In the genomic region with DNA sequence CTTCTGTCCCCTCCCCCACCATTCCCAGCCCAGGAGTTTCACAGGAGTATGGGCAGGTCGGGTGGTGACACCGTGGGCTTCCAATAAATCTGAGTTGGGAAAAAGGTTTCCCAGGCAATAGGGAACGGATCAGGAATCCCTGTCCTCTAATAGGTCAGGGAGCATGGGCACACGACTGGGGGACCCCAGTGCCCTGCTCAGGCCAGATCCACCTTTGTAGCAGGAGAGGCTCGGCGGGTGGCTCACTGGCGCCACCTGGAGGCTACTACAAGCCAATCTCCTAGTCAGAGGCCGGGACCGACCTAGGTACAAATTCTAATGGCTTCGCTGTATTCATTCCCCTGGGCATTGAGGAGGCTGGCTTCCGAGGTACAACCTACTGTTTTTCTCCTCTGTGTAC, we compare ENCODE assay signal across 9 mouse cellular contexts. TPM values are rescaled to one million over a fixed set of nuclear protein-coding genes. Genes with fewer than 3 reads are reported as not detected.
DNase-seq lines count a peak whose midpoint lies in the region; ATAC-seq and TF ChIP-seq lines count a peak whose summit lies in the region.
"Had no signal": no experiment of that assay in that cellular context is flagged by ENCODE, and none has a peak within 500 bp of the region (broad histone marks: within the 10 kb centered on the region; RNA-seq: fewer than 3 reads in every experiment).

No protein-coding gene starts in this region.

- no peak for TF ChIP-seq POLR2A in limb, embryonic 14.5 days (IDR thresholded peaks at IDR 0.05; ENCODE audit: borderline replicate concordance, extremely low read depth, insufficient read depth, insufficient read length)

- no peaks in the 10 kb centered on the region for H3K36me3 ChIP-seq in intestine, embryonic 15.5 days
- no peaks in the 10 kb centered on the region for H3K36me3 ChIP-seq in limb, embryonic 14.5 days (ENCODE audit: control insufficient read depth, insufficient read depth, low read length)
- no peaks in the 10 kb centered on the region for H3K36me3 ChIP-seq in midbrain, embryonic 14.5 days (ENCODE audit: control insufficient read depth, insufficient read depth, low read length)

- no peak overlapping the region for H3K27ac ChIP-seq in gastrocnemius, adult 2 months
- H3K27ac ChIP-seq in intestine, embryonic 15.5 days = peak overlapping the region; percentile 72; the same call in 1 of the 2 replicates
- H3K27ac ChIP-seq in limb, embryonic 14.5 days (replicated peaks; ENCODE audit: low read depth, low read length) = no peak overlapping the region
- no peak overlapping the region for H3K27ac ChIP-seq in midbrain, embryonic 14.5 days (replicated peaks; ENCODE audit: low read depth, low read length)

- no peaks in the 10 kb centered on the region for H3K9me3 ChIP-seq in intestine, embryonic 15.5 days
- H3K9me3 ChIP-seq in limb, embryonic 14.5 days (ENCODE audit: control insufficient read depth, low read length) = no peaks in the 10 kb centered on the region
- H3K9me3 ChIP-seq in midbrain, embryonic 14.5 days (ENCODE audit: control insufficient read depth, low read length) = no peaks in the 10 kb centered on the region

- H3K9ac ChIP-seq in intestine, embryonic 15.5 days = no peak overlapping the region
- no peak overlapping the region for H3K9ac ChIP-seq in limb, embryonic 14.5 days (ENCODE audit: low read depth, low read length, severe bottlenecking)
- no peak overlapping the region for H3K9ac ChIP-seq in midbrain, embryonic 14.5 days (replicated peaks; ENCODE audit: low read length)

- intact Hi-C loops in gastrocnemius, adult 2 months (cut with DNase I) = loop anchor here (1.0 to 5.0 kb wide), 2 partner anchors 40 to 91 kb away; a partner anchor contains a TSS

- peak; percentile 100; the same call in 1 of the 2 replicates for TF ChIP-seq CTCF in gastrocnemius, adult 2 months (IDR thresholded peaks at IDR 0.05)

- 5% methylated on average over 11 of the region's 11 CpGs for WGBS in intestine, embryonic 15.5 days
- WGBS in limb, embryonic 14.5 days = 3% methylated on average over 11 of the region's 11 CpGs
- WGBS in midbrain, embryonic 14.5 days = 3% methylated on average over 11 of the region's 11 CpGs

- no peaks in the 10 kb centered on the region for H3K27me3 ChIP-seq in intestine, embryonic 15.5 days (replicated peaks)
- H3K27me3 ChIP-seq in limb, embryonic 14.5 days (ENCODE audit: control insufficient read depth, insufficient read depth, low read length) = peaks cover 8% of the 10 kb centered on the region
- H3K27me3 ChIP-seq in midbrain, embryonic 14.5 days (ENCODE audit: control insufficient read depth, insufficient read depth, low read length) = no peaks in the 10 kb centered on the region; the same call in none of the 2 replicates

- ATAC-seq in frontal cortex, adult (ENCODE audit: low TSS enrichment) = 0 out of 2 replicates have a peak, but pooled peaks have one; percentile 44
- peak; percentile 77 for ATAC-seq in intestine, embryonic 15.5 days
- peak; percentile 73; the same call in 1 of the 2 replicates for ATAC-seq in limb, embryonic 14.5 days (ENCODE audit: low FRiP score, low read depth)
- ATAC-seq in midbrain, embryonic 14.5 days (ENCODE audit: low FRiP score, low TSS enrichment) = no peak; the same call in 1 of the 2 replicates

- H3K4me1 ChIP-seq in intestine, embryonic 15.5 days (replicated peaks) = peaks cover 20% of the 10 kb centered on the region
- no peaks in the 10 kb centered on the region for H3K4me1 ChIP-seq in limb, embryonic 14.5 days (ENCODE audit: control insufficient read depth, insufficient read depth, low read length)
- H3K4me1 ChIP-seq in midbrain, embryonic 14.5 days (ENCODE audit: control insufficient read depth, insufficient read depth, low read length) = no peaks in the 10 kb centered on the region

- peak overlapping the region; percentile 31 for H3K4me2 ChIP-seq in intestine, embryonic 15.5 days (replicated peaks)
- H3K4me2 ChIP-seq in limb, embryonic 14.5 days (replicated peaks; ENCODE audit: low read depth, low read length, severe bottlenecking) = no peak overlapping the region
- H3K4me2 ChIP-seq in midbrain, embryonic 14.5 days (ENCODE audit: low read length) = no peak overlapping the region

- DNase-seq in frontal cortex, postnatal 10 days (ENCODE audit: low spot score in 2 of 2) = no peak
- DNase-seq in cerebellum, postnatal 14 days = peak; percentile 70 to 76
- peak; percentile 81 for DNase-seq in gastrocnemius, adult 2 months
- peak; percentile 68 for DNase-seq in limb, embryonic 14.5 days (ENCODE audit: low spot score)
- peak; percentile 77 for DNase-seq in midbrain, embryonic 14.5 days
- DNase-seq in spleen, postnatal 10 days (ENCODE audit: low spot score in 2 of 2) = peak; percentile 55 to 79

- peak overlapping the region; percentile 11; the same call in 1 of the 2 replicates for H3K4me3 ChIP-seq in gastrocnemius, adult 2 months
- H3K4me3 ChIP-seq in intestine, embryonic 15.5 days (replicated peaks) = no peak overlapping the region
- no peak overlapping the region for H3K4me3 ChIP-seq in limb, embryonic 14.5 days (replicated peaks; ENCODE audit: low read length)
- H3K4me3 ChIP-seq in midbrain, embryonic 14.5 days (replicated peaks; ENCODE audit: low read depth, low read length) = no peak overlapping the region
- H3K4me3 ChIP-seq: myocyte had no signal

RNA-seq across cellular contexts. Expression of a gene that starts 8.2 kb away (rescaled TPM):
- not detected for total RNA-seq in gastrocnemius, adult 2 months (2021)
- polyA plus RNA-seq in intestine, embryonic 15.5 days (2015; fragmentation: Nextera tagmentation; extraction: Ambion mirVana) = 0.14 and 0.16 TPM in 2 replicates
- polyA plus RNA-seq in limb, embryonic 14.5 days (2012; rRNA removed) = 0.12 and 0.13 TPM in 2 replicates
- polyA plus RNA-seq in limb, embryonic 14.5 days (2014; fragmentation: Nextera tagmentation; extraction: Ambion mirVana) = not detected in 2 replicates
- 9.9 and 13.6 TPM in 2 replicates for polyA plus RNA-seq in midbrain, embryonic 14.5 days (2014; fragmentation: Nextera tagmentation; extraction: Ambion mirVana)

RNA-seq across cellular contexts. Expression of a gene that starts 17.5 kb away (rescaled TPM):
- total RNA-seq in gastrocnemius, adult 2 months (2021) = not detected
- not detected in 2 replicates for polyA plus RNA-seq in intestine, embryonic 15.5 days (2015; fragmentation: Nextera tagmentation; extraction: Ambion mirVana)
- 0.11 and 0.18 TPM in 2 replicates for polyA plus RNA-seq in limb, embryonic 14.5 days (2012; rRNA removed)
- polyA plus RNA-seq in limb, embryonic 14.5 days (2014; fragmentation: Nextera tagmentation; extraction: Ambion mirVana) = not detected in 2 replicates
- 0.90 TPM in 1 of 2 replicates, not detected in the other for polyA plus RNA-seq in midbrain, embryonic 14.5 days (2014; fragmentation: Nextera tagmentation; extraction: Ambion mirVana)

RNA-seq across cellular contexts. Expression of a gene that starts 21.0 kb away (rescaled TPM):
- total RNA-seq in gastrocnemius, adult 2 months (2021) = 1 to 10 TPM; 1.3 to 1.5 TPM
- polyA plus RNA-seq in intestine, embryonic 15.5 days (2015; fragmentation: Nextera tagmentation; extraction: Ambion mirVana) = 13.3 and 13.9 TPM in 2 replicates
- 5.5 and 7.6 TPM in 2 replicates for polyA plus RNA-seq in limb, embryonic 14.5 days (2012; rRNA removed)
- 3.1 and 4.7 TPM in 2 replicates for polyA plus RNA-seq in limb, embryonic 14.5 days (2014; fragmentation: Nextera tagmentation; extraction: Ambion mirVana)
- polyA plus RNA-seq in midbrain, embryonic 14.5 days (2014; fragmentation: Nextera tagmentation; extraction: Ambion mirVana) = 0.77 and 1.2 TPM in 2 replicates

RNA-seq across cellular contexts. Expression of a gene that starts 44.2 kb away (rescaled TPM):
- total RNA-seq in gastrocnemius, adult 2 months (2021) = not detected
- polyA plus RNA-seq in intestine, embryonic 15.5 days (2015; fragmentation: Nextera tagmentation; extraction: Ambion mirVana) = not detected in 2 replicates
- polyA plus RNA-seq in limb, embryonic 14.5 days (2012; rRNA removed) = 2.1 and 2.2 TPM in 2 replicates
- 3.4 and 4.9 TPM in 2 replicates for polyA plus RNA-seq in limb, embryonic 14.5 days (2014; fragmentation: Nextera tagmentation; extraction: Ambion mirVana)
- polyA plus RNA-seq in midbrain, embryonic 14.5 days (2014; fragmentation: Nextera tagmentation; extraction: Ambion mirVana) = not detected in 2 replicates

RNA-seq across cellular contexts. Expression of a gene that starts 47.0 kb away (rescaled TPM):
- total RNA-seq in gastrocnemius, adult 2 months (2021) = not detected
- polyA plus RNA-seq in intestine, embryonic 15.5 days (2015; fragmentation: Nextera tagmentation; extraction: Ambion mirVana) = 24.5 and 26.4 TPM in 2 replicates
- 5.2 and 5.9 TPM in 2 replicates for polyA plus RNA-seq in limb, embryonic 14.5 days (2012; rRNA removed)
- polyA plus RNA-seq in limb, embryonic 14.5 days (2014; fragmentation: Nextera tagmentation; extraction: Ambion mirVana) = 7.5 and 8.6 TPM in 2 replicates
- polyA plus RNA-seq in midbrain, embryonic 14.5 days (2014; fragmentation: Nextera tagmentation; extraction: Ambion mirVana) = not detected in 2 replicates

Comparison
In these comparisons a context has a peak if more than half of its experiments do, and no peak if none do; other contexts are left out.
1. DNase-seq: peak in cerebellum, postnatal 14 days (2 of 2), gastrocnemius, adult 2 months (single experiment), limb, embryonic 14.5 days (single experiment), midbrain, embryonic 14.5 days (single experiment) and spleen, postnatal 10 days (2 of 2); none in frontal cortex, postnatal 10 days (0 of 2).